Mouse (Mus musculus) cerebellum, postnatal 25 days (tissue): ENCODE data around the gene Sox4.

Experiments
- DNase-seq, 2 experiments: peaks; one replicate each; pipeline ENCODE4 v3.0.0; 2021; ENCODE audit warnings: mixed read lengths in 2 of 2

Sox4 gene

GRCm38 (mm10) chr13:28946565-28947135 lies 6.9 kb downstream of the Sox4 start:
- no peak for DNase-seq

GRCm38 (mm10) chr13:28945681-28946080 lies 7.8 kb downstream of the Sox4 start:
- no peak for DNase-seq

- DNase-seq: no peak
Measured at GRCm38 (mm10) chr13:28942926-28943325, 10.6 kb downstream of the Sox4 start.

- DNase-seq: no peak
Measured at GRCm38 (mm10) chr13:28941983-28942630, 11.4 kb downstream of the Sox4 start.

GRCm38 (mm10) chr13:28933375-28933774 lies 20.1 kb downstream of the Sox4 start:
- DNase-seq: no peak

- no peak for DNase-seq
Measured at GRCm38 (mm10) chr13:28931776-28932175, 21.7 kb downstream of the Sox4 start.

GRCm38 (mm10) chr13:28931266-28931665 lies 22.2 kb downstream of the Sox4 start:
- no peak for DNase-seq

GRCm38 (mm10) chr13:28930364-28930763 lies 23.1 kb downstream of the Sox4 start:
- DNase-seq: no peak

GRCm38 (mm10) chr13:28929936-28930335 lies 23.6 kb downstream of the Sox4 start:
- no peak for DNase-seq

- DNase-seq: no peak
Measured at GRCm38 (mm10) chr13:28923136-28923535, 30.4 kb downstream of the Sox4 start.

- no peak for DNase-seq
Measured at GRCm38 (mm10) chr13:28917379-28918250, 35.9 kb downstream of the Sox4 start.

- no peak for DNase-seq
Measured at GRCm38 (mm10) chr13:28913656-28914055, 39.9 kb downstream of the Sox4 start.

GRCm38 (mm10) chr13:28906981-28907380 lies 46.5 kb downstream of the Sox4 start:
- no peak for DNase-seq
